Mouse (Mus musculus) kidney, embryonic 16.5 days (tissue): ENCODE results near the gene Hba-a2. TPM values are rescaled to one million over a fixed set of nuclear protein-coding genes. Genes with fewer than 3 reads are reported as not detected.

ENCODE experiments used
- ATAC-seq: fragments of 200-750 bp; cut with Nextera tagmentation; 2 replicates; pipeline ENCODE4 v1.8.0; 2017; ENCODE audit warnings: moderate TSS enrichment; ENCODE audit not compliant: low FRiP score, low TSS enrichment
- H3K27ac ChIP-seq: fragments of 300-500 bp; sonication (generic); 2 replicates; pipeline ENCODE4 v1.5.1; 2014; ENCODE audit warnings: low read length
- H3K27me3 ChIP-seq: fragments of 300-500 bp; sonication (generic); 2 replicates; pipeline ENCODE4 v1.6.1; 2014; ENCODE audit warnings: low read length, control low read depth, mixed read lengths; ENCODE audit not compliant: insufficient read depth
- H3K36me3 ChIP-seq: fragments of 300-500 bp; sonication (generic); 2 replicates; pipeline ENCODE4 v1.6.1; 2014; ENCODE audit warnings: low read length, control low read depth, mixed read lengths; ENCODE audit not compliant: insufficient read depth
- H3K4me1 ChIP-seq: fragments of 300-500 bp; sonication (generic); 2 replicates; pipeline ENCODE4 v1.6.1; 2014; ENCODE audit warnings: low read length, control low read depth, mixed read lengths; ENCODE audit not compliant: insufficient read depth
- H3K4me2 ChIP-seq: fragments of 300-500 bp; sonication (generic); replicated peaks from 2 replicates; pipeline ENCODE4 v1.6.1; 2014; ENCODE audit warnings: low read depth, low read length
- H3K4me3 ChIP-seq: fragments of 300-500 bp; sonication (generic); 2 replicates; pipeline ENCODE4 v1.5.1; 2014; ENCODE audit warnings: mild to moderate bottlenecking, low read length
- H3K9ac ChIP-seq: fragments of 300-500 bp; sonication (generic); replicated peaks from 2 replicates; pipeline ENCODE4 v1.6.1; 2014; ENCODE audit warnings: low read length
- H3K9me3 ChIP-seq: fragments of 300-500 bp; sonication (generic); 2 replicates; pipeline ENCODE4 v1.6.1; 2016; ENCODE audit warnings: low read length, control low read depth
- WGBS: fragments of 180-500 bp; shearing (Covaris S2); extraction: QIAGEN DNeasy Blood & Tissue Kit; methylation state at CpG from one replicate; pipeline ENCODE4 v1.1.7; 2014; 5-methylcytosine and 5-hydroxymethylcytosine counted together
- polyA plus RNA-seq: library from polyadenylated mRNA; unstranded; fragments of >200 nt; fragmentation: Nextera tagmentation; extraction: Ambion mirVana; gene quantifications from 2 replicates; pipeline ENCODE4 v1.2.1, GENCODE M21; 2015

The Hba-a2 gene
- polyA plus RNA-seq, 1 experiment from 2014 or later, result 10,418 TPM

DNA sequence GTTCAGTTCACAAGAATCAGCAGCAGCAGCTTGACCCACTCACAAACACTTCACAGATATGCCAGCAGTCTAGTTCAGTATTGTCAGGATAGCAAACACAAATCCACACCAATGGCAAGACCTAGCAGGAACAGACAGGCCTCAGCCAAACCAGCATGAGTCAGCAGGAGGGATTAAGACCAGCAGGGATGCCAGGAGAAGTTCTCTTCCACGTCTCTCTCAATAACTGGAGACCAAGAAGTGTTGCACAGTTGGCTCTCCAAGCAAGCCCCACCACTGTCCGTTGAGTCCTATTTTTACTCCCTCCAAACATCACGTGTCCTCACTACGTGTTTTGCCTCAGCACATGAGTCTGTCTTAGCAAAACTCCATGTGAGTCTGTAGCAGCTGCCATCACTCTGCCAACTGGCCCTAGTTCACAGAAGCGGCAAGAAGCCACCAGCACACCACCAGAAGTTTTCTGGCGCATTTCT, 40.2 kb downstream of the Hba-a2 start:
- Histone ChIP-seq H3K36me3 (no peaks in the 10 kb centered on the region), H3K4me3 (no peak overlapping the region), H3K9me3 (peaks cover 9% of the 10 kb centered on the region; the same call in 1 of the 2 replicates), H3K4me1 (peaks cover 10% of the 10 kb centered on the region), H3K9ac (no peak overlapping the region), H3K27me3 (no peaks in the 10 kb centered on the region), H3K27ac (no peak overlapping the region), H3K4me2 (no peak overlapping the region)
- WGBS, result 93% methylated on average over 6 of the region's 6 CpGs
- no peak for ATAC-seq

DNA sequence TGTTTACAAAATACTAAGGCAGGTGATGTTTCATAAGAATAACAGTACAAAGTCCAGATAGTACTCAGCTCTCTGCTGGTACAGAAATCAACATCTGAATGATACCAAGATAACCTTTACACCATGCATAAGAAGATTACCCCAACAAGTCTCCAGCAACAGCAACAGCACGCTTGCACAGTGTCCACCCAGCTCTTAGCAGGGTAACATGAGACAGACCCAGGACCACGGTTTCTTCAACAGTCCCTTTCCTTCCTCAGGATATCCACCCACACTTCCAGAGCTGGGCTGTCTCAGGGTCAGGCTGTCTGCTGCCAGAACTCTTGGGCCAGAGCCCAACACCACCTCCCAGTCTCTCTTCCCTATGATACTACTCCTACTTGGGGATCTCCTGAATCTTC, 42.8 kb downstream of the Hba-a2 start:
- H3K36me3 ChIP-seq, result no peaks in the 10 kb centered on the region
- H3K4me2 ChIP-seq, result no peak overlapping the region
- no peak for ATAC-seq
- 22% methylated on average over 2 of the region's 2 CpGs for WGBS
- no peaks in the 10 kb centered on the region for H3K27me3 ChIP-seq
- peaks cover 10% of the 10 kb centered on the region for H3K4me1 ChIP-seq
- no peak overlapping the region for H3K4me3 ChIP-seq
- no peak overlapping the region for H3K9ac ChIP-seq
- no peak overlapping the region for H3K27ac ChIP-seq
- H3K9me3 ChIP-seq, result peaks cover 7% of the 10 kb centered on the region; the same call in 1 of the 2 replicates

DNA sequence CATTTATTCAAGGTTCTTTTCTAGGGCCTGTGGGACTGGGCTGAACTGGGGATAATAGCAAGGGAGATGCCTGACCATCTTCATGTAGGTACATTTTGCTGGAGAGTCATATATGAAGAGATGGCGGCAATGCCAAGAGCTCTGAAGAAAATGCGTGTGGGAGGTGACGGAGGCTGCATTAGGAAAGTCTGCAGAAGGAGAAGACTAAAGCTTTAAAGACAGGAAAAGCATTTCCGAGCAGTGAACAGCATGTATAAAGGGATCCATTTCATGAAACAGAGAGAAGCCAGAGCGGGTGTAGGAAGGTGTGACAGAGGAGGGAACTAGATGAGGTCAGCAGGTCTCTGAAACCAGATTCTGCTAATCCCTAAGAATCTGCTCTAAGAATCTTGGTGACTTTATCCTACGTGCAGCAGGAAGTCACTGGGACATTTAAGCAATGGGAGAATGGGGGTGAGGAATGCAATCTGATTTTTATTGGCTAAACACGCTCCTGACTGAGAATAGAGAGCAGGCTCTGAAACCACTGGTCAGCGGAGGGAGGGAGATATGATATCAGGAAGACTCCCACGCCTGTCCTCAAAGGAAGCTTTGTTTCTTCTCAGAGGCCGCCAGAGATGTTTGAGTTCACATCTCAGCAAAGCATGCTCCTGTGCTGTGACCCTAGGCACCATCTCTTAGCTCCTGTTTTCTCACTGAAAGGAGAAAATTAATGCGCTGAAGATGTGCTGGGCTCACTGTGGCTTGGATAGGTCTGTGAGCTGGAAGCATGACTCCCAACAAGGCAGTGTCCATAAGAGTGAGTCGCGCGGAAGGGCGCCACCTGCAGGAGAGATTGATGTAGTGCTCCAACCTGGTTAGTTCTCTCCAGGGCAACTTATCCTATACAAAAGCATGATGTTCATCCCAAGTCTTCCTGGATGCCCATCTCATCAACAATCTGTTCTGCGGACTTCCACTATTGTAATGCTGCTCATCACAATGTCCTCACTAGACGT, 44.5 kb downstream of the Hba-a2 start:
- Histone ChIP-seq H3K27me3 (no peaks in the 10 kb centered on the region), H3K36me3 (no peaks in the 10 kb centered on the region), H3K4me2 (peak overlapping the region; percentile 4; the same call in 1 of the 2 replicates), H3K4me1 (peaks cover 15% of the 10 kb centered on the region), H3K4me3 (no peak overlapping the region), H3K9me3 (peaks cover 5% of the 10 kb centered on the region; the same call in 1 of the 2 replicates), H3K9ac (no peak overlapping the region; the same call in 1 of the 2 replicates), H3K27ac (peak overlapping the region; percentile 60)
- 19% methylated on average over 17 of the region's 17 CpGs for WGBS
- ATAC-seq, result peak; percentile 79

GRCm38 (mm10) chr11:32342770-32343191, 46.5 kb downstream of the Hba-a2 start:
- Histone ChIP-seq H3K27ac (no peak overlapping the region), H3K9ac (no peak overlapping the region), H3K4me2 (no peak overlapping the region), H3K27me3 (no peaks in the 10 kb centered on the region; the same call in 1 of the 2 replicates), H3K36me3 (no peaks in the 10 kb centered on the region), H3K4me1 (peaks cover 21% of the 10 kb centered on the region), H3K4me3 (no peak overlapping the region), H3K9me3 (no peaks in the 10 kb centered on the region)
- WGBS, result 24% methylated on average over 2 of the region's 2 CpGs
- ATAC-seq, result no peak

DNA sequence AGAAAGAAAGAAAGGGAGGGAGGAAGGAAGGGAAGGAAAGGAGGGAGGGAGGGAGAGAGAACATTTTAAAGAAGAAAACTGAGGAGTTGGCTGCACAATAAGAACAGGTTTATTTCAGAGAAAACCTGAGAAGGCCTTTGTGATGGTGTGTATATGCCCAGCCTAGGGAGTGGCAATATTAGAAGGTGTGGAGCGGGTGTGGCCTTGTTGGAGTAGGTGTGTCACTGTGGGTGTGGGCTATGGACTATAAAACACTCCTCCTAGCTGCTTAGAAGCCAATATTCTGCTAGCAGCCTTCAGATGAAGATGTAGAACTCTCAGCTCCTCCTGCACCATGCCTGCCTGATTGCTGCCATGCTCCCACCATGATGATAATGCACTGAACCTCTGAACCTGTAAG, 47.1 kb downstream of the Hba-a2 start:
- WGBS, result 88% methylated on average over 1 of the region's 1 CpGs

DNA sequence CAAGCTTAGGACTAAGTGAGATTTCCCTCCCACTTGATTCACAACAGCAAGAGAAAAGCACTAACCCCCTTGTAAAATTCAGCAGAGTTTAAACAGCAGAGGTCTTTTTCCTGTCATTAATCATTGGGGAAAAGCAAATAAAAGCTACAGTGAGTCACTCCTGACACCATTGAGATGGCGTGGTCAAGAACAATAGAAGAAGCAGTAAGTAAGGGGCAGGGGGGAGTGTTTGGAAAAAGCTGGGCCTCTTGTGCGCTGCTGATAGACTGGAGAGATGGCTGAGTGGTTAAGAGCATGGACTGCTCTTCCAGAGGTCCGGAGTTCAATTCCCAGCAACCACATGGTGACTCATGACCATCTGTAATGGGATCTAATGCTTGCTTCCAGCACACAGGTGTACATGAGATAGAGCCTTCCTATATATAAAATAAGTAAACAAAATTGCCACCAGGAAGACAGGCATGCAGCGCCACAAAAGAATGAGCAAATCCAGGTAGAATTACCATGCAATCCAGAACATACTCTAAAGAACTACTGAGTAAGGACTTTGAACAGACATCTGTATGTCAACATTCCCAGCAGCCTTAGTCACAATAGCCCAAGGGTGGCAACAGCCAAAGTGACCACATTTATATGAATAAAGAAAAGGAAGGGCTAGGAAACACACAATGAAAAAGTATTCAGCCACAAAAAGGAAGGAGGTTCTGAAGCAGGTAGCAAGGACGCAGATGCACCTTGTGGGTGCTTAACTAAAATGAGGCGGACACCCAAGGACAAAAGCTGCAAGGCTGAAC, 49.4 kb downstream of the Hba-a2 start:
- Histone ChIP-seq H3K9ac (no peak overlapping the region), H3K4me3 (no peak overlapping the region), H3K36me3 (no peaks in the 10 kb centered on the region), H3K4me1 (peaks cover 38% of the 10 kb centered on the region), H3K9me3 (no peaks in the 10 kb centered on the region), H3K27ac (peak overlapping the region; percentile 54), H3K4me2 (no peak overlapping the region), H3K27me3 (no peaks in the 10 kb centered on the region; the same call in 1 of the 2 replicates)
- no peak for ATAC-seq
- WGBS, result 54% methylated on average over 6 of the region's 6 CpGs

More for the DNA sequence above, 47.1 kb downstream of the Hba-a2 start:
- Histone ChIP-seq H3K4me3 (no peak overlapping the region), H3K27me3 (no peaks in the 10 kb centered on the region; the same call in 1 of the 2 replicates), H3K36me3 (no peaks in the 10 kb centered on the region), H3K9me3 (no peaks in the 10 kb centered on the region), H3K4me2 (no peak overlapping the region), H3K9ac (no peak overlapping the region), H3K4me1 (peaks cover 22% of the 10 kb centered on the region), H3K27ac (no peak overlapping the region)
- no peak for ATAC-seq

Other genes with a start within 250 kb of the Hba-a2 start
- gene Il9r, start 96.2 kb upstream of the Hba-a2 start, polyA plus RNA-seq, result 0.04 TPM in 1 of 2 replicates, not detected in the other
- gene Snrnp25, start 91.1 kb upstream of the Hba-a2 start, polyA plus RNA-seq, result 56.6 and 61.1 TPM in 2 replicates
- 61.9 and 62.1 TPM in 2 replicates for gene Rhbdf1, start 74.2 kb upstream of the Hba-a2 start, polyA plus RNA-seq
- 38.3 and 42.4 TPM in 2 replicates for gene Mpg, start 70.0 kb upstream of the Hba-a2 start, polyA plus RNA-seq
- gene Nprl3, start 28.8 kb upstream of the Hba-a2 start, polyA plus RNA-seq, result 50.2 and 50.8 TPM in 2 replicates
- 20.0 and 23.7 TPM in 2 replicates for gene Hba-x, start 20.1 kb upstream of the Hba-a2 start, polyA plus RNA-seq
- 4,198 and 4,493 TPM in 2 replicates for gene Hba-a1, start 13.0 kb upstream of the Hba-a2 start, polyA plus RNA-seq
- gene Hbq1b, start 9.5 kb upstream of the Hba-a2 start, polyA plus RNA-seq, result 1.1 and 1.5 TPM in 2 replicates
- gene Hbq1a, start 3.6 kb downstream of the Hba-a2 start, polyA plus RNA-seq, result 0.37 and 0.78 TPM in 2 replicates
- 17.7 and 20.8 TPM in 2 replicates for gene Sh3pxd2b, start 51.3 kb downstream of the Hba-a2 start, polyA plus RNA-seq
- 45.1 and 45.6 TPM in 2 replicates for gene Ubtd2, start 158.9 kb downstream of the Hba-a2 start, polyA plus RNA-seq
- gene Efcab9, start 235.6 kb downstream of the Hba-a2 start, polyA plus RNA-seq, result 0.47 and 0.68 TPM in 2 replicates
- gene Stk10, start 236.8 kb downstream of the Hba-a2 start, polyA plus RNA-seq, result 5.6 and 6.5 TPM in 2 replicates